Mouse (Mus musculus): ENCODE results near the gene Gm43518. TPM values are rescaled to one million over a fixed set of nuclear protein-coding genes. Genes with fewer than 3 reads are reported as not detected.
A peak's percentile ranks its signal among the peaks of the same experiment; 100 is the strongest.

Gene Gm43518
- total and polyA plus RNA-seq, 3 experiments: 0.27 TPM; not detected in 2

- Histone ChIP-seq H3K36me3 (replicated peaks) (no peaks in the 10 kb centered on the region), H3K4me3 (ENCODE audit: low read depth, low read length) (no peak overlapping the region), H3K9me3 (replicated peaks) (no peaks in the 10 kb centered on the region), H3K27me3 (ENCODE audit: insufficient read depth, low read length) (peaks cover 22% of the 10 kb centered on the region), H3K4me1 (ENCODE audit: insufficient read depth, low read depth, low read length) (peaks cover 15% of the 10 kb centered on the region)
- DNase-seq (ENCODE audit: low spot score) (no peak), ATAC-seq (ENCODE audit: extremely low read depth, insufficient number of reproducible peaks, low FRiP score, poor library complexity, severe bottlenecking) (no peak)
- no peak for TF ChIP-seq CTCF (IDR thresholded peaks at IDR 0.05; ENCODE audit: low read depth, low read length)
- no peak for TF ChIP-seq GATA1 (IDR thresholded peaks at IDR 0.05; ENCODE audit: borderline replicate concordance, low read length)
- TF ChIP-seq TAL1 (conservative IDR thresholded peaks at IDR 0.05; ENCODE audit: low read depth, low read length): no peak
- TF ChIP-seq GATA2 (IDR thresholded peaks at IDR 0.05; ENCODE audit: borderline replicate concordance, low read depth, low read length): no peak
- TF ChIP-seq POLR2AphosphoS5 (IDR thresholded peaks at IDR 0.05; ENCODE audit: insufficient replicate concordance, low read depth, low read length): no peak
These were observed 40.9 kb upstream of the Gm43518 start for GRCm38 (mm10) chr5:123886365-123886764.

DNA sequence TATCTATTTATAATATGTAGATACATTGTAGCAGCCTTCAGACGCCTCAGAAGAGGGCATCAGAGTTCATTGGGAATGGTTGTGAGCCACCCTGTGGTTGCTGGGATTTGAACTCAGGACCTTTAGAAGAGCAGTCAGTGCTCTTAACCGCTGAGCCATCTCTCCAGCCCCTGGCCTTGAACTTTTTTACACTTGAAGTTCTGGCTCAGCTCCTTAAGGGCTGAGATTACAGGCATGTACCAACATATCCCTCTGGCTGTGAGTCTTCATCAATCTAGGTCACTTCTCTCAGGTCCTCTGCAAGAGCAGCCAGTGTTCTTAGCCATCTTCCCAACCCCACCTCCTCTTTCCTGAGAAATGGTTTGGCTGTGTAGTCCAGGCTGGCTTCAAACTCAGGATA, 36.9 kb upstream of the Gm43518 start:
- Histone ChIP-seq H3K4me1 (ENCODE audit: insufficient read depth, low read depth, low read length) (peaks cover 13% of the 10 kb centered on the region), H3K27me3 (ENCODE audit: insufficient read depth, low read length) (peaks cover 14% of the 10 kb centered on the region), H3K9me3 (replicated peaks) (no peaks in the 10 kb centered on the region), H3K36me3 (replicated peaks) (no peaks in the 10 kb centered on the region), H3K4me3 (ENCODE audit: low read depth, low read length) (no peak overlapping the region)
- ATAC-seq (ENCODE audit: extremely low read depth, insufficient number of reproducible peaks, low FRiP score, poor library complexity, severe bottlenecking): no peak
- no peak for DNase-seq (ENCODE audit: low spot score)
- TF ChIP-seq TAL1 (conservative IDR thresholded peaks at IDR 0.05; ENCODE audit: low read depth, low read length): no peak
- no peak for TF ChIP-seq CTCF (IDR thresholded peaks at IDR 0.05; ENCODE audit: low read depth, low read length)
- no peak for TF ChIP-seq GATA1 (IDR thresholded peaks at IDR 0.05; ENCODE audit: borderline replicate concordance, low read length)
- no peak for TF ChIP-seq POLR2AphosphoS5 (IDR thresholded peaks at IDR 0.05; ENCODE audit: insufficient replicate concordance, low read depth, low read length)
- TF ChIP-seq GATA2 (IDR thresholded peaks at IDR 0.05; ENCODE audit: borderline replicate concordance, low read depth, low read length): no peak

DNA sequence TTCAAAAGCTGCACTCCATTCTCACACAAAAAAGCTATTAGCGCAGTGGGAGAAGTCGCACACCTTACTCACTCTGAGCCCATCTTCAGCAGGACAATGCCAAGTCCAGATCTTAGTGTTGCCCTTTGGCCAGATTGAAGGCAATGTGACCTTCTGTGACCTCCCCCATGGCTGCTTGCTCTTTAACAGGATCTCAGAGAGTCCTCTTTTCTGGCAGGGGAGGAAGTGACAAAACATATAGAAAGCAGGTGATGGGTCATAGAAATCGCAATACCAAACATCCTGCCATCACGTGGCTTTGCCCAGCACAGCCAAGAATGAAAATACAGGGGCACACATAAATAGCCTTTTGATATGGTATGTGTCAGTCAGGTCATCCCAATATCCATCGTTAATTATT, 36.2 kb upstream of the Gm43518 start:
- ATAC-seq (ENCODE audit: extremely low read depth, insufficient number of reproducible peaks, low FRiP score, poor library complexity, severe bottlenecking) (no peak), DNase-seq (ENCODE audit: low spot score) (no peak)
- TF ChIP-seq GATA2 (IDR thresholded peaks at IDR 0.05; ENCODE audit: borderline replicate concordance, low read depth, low read length): no peak
- no peak for TF ChIP-seq GATA1 (IDR thresholded peaks at IDR 0.05; ENCODE audit: borderline replicate concordance, low read length)
- TF ChIP-seq CTCF (IDR thresholded peaks at IDR 0.05; ENCODE audit: low read depth, low read length): no peak
- no peak for TF ChIP-seq POLR2AphosphoS5 (IDR thresholded peaks at IDR 0.05; ENCODE audit: insufficient replicate concordance, low read depth, low read length)
- no peak for TF ChIP-seq TAL1 (conservative IDR thresholded peaks at IDR 0.05; ENCODE audit: low read depth, low read length)
- H3K36me3 ChIP-seq (replicated peaks): no peaks in the 10 kb centered on the region
- no peaks in the 10 kb centered on the region for H3K9me3 ChIP-seq (replicated peaks)
- peaks cover 14% of the 10 kb centered on the region for H3K27me3 ChIP-seq (ENCODE audit: insufficient read depth, low read length)
- H3K4me3 ChIP-seq (ENCODE audit: low read depth, low read length): no peak overlapping the region
- H3K4me1 ChIP-seq (ENCODE audit: insufficient read depth, low read depth, low read length): peaks cover 19% of the 10 kb centered on the region

DNA sequence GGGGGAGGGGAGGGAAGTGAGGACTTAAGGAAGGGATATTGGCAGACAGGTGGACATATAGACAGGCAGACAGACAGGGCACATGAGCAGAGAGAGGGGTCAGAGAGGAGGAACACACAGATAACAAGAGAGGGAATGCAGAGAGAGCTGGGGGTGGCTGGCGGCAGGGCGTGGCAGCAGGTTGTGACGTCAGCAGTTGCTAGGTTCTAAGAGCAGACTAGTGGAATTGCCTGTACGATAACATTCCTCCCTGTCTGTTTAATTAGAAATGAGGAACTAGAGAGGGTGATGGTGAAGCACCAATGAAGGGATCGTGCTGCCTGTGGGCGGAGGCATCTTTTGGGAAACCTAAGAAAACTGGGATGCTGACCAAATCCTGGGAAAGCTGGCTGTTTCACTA, 35.5 kb upstream of the Gm43518 start:
- no peaks in the 10 kb centered on the region for H3K9me3 ChIP-seq (replicated peaks)
- ATAC-seq (ENCODE audit: extremely low read depth, insufficient number of reproducible peaks, low FRiP score, poor library complexity, severe bottlenecking) (peak; percentile 34; the same call in 1 of the 2 replicates), DNase-seq (ENCODE audit: low spot score) (peak; percentile 43)
- H3K4me3 ChIP-seq (ENCODE audit: low read depth, low read length): no peak overlapping the region
- peaks cover 14% of the 10 kb centered on the region for H3K27me3 ChIP-seq (ENCODE audit: insufficient read depth, low read length)
- no peaks in the 10 kb centered on the region for H3K36me3 ChIP-seq (replicated peaks)
- peaks cover 25% of the 10 kb centered on the region for H3K4me1 ChIP-seq (ENCODE audit: insufficient read depth, low read depth, low read length)
- TF ChIP-seq CTCF (IDR thresholded peaks at IDR 0.05; ENCODE audit: low read depth, low read length): no peak
- TF ChIP-seq GATA1 (IDR thresholded peaks at IDR 0.05; ENCODE audit: borderline replicate concordance, low read length): no peak
- no peak for TF ChIP-seq TAL1 (conservative IDR thresholded peaks at IDR 0.05; ENCODE audit: low read depth, low read length)
- no peak for TF ChIP-seq GATA2 (IDR thresholded peaks at IDR 0.05; ENCODE audit: borderline replicate concordance, low read depth, low read length)
- TF ChIP-seq POLR2AphosphoS5 (IDR thresholded peaks at IDR 0.05; ENCODE audit: insufficient replicate concordance, low read depth, low read length): no peak

DNA sequence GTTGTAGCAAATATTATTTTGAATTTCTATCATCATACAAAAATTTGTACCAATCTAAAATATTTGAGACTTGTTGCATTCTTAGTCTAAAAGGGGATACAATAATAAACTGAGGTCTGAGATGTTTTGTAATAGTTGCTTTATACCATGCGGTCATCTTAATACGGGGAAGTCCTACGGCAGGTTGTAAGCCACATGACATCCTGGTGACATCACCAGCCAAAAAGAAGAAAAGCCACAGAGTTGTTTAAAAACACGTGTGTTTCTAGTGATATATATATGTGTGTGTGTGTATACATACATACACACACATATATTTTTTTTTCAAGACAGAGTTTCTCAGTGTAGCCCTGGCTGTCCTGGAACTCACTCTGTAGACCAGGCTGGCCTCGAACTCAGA, 33.7 kb upstream of the Gm43518 start:
- Histone ChIP-seq H3K4me3 (ENCODE audit: low read depth, low read length) (no peak overlapping the region), H3K36me3 (replicated peaks) (no peaks in the 10 kb centered on the region), H3K4me1 (ENCODE audit: insufficient read depth, low read depth, low read length) (peaks cover 29% of the 10 kb centered on the region), H3K27me3 (ENCODE audit: insufficient read depth, low read length) (peaks cover 14% of the 10 kb centered on the region), H3K9me3 (replicated peaks) (no peaks in the 10 kb centered on the region)
- DNase-seq (ENCODE audit: low spot score): no peak
- TF ChIP-seq GATA1 (IDR thresholded peaks at IDR 0.05; ENCODE audit: borderline replicate concordance, low read length) (no peak), POLR2AphosphoS5 (IDR thresholded peaks at IDR 0.05; ENCODE audit: insufficient replicate concordance, low read depth, low read length) (no peak), TAL1 (conservative IDR thresholded peaks at IDR 0.05; ENCODE audit: low read depth, low read length) (no peak), CTCF (IDR thresholded peaks at IDR 0.05; ENCODE audit: low read depth, low read length) (no peak), GATA2 (IDR thresholded peaks at IDR 0.05; ENCODE audit: borderline replicate concordance, low read depth, low read length) (no peak)
- no peak for ATAC-seq (ENCODE audit: extremely low read depth, insufficient number of reproducible peaks, low FRiP score, poor library complexity, severe bottlenecking)

DNA sequence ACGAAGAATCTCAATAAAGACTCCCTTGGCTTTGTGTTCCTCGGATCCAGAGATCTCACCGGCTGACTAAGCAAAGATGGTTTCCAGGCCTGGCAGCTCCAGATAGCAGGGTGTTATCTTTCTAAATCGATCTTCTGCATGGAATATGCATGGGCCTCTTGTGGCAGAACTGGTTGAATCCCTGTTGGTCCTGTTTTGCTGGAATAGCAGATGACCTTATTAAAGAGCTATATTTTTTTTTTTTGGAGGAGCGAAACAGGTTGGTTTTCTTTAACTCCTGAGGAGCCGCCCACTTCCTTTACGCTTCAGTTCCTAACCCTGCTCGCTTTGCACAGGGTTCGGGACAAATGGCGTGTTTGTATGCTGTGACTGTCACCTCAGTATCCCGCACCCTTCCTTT, 30.8 kb upstream of the Gm43518 start:
- Histone ChIP-seq H3K27me3 (ENCODE audit: insufficient read depth, low read length) (peaks cover 4% of the 10 kb centered on the region), H3K4me1 (ENCODE audit: insufficient read depth, low read depth, low read length) (peaks cover 33% of the 10 kb centered on the region), H3K36me3 (replicated peaks) (no peaks in the 10 kb centered on the region), H3K9me3 (replicated peaks) (no peaks in the 10 kb centered on the region), H3K4me3 (ENCODE audit: low read depth, low read length) (no peak overlapping the region)
- no peak for ATAC-seq (ENCODE audit: extremely low read depth, insufficient number of reproducible peaks, low FRiP score, poor library complexity, severe bottlenecking)
- TF ChIP-seq GATA2 (IDR thresholded peaks at IDR 0.05; ENCODE audit: borderline replicate concordance, low read depth, low read length) (no peak), POLR2AphosphoS5 (IDR thresholded peaks at IDR 0.05; ENCODE audit: insufficient replicate concordance, low read depth, low read length) (no peak), CTCF (IDR thresholded peaks at IDR 0.05; ENCODE audit: low read depth, low read length) (no peak), TAL1 (conservative IDR thresholded peaks at IDR 0.05; ENCODE audit: low read depth, low read length) (no peak), GATA1 (IDR thresholded peaks at IDR 0.05; ENCODE audit: borderline replicate concordance, low read length) (no peak)
- no peak for DNase-seq (ENCODE audit: low spot score)

Data from G1E (cell line).